Mouse (Mus musculus): ENCODE data around the gene Gm8909.
"Not testable (repeated sequence)": the region's sequence is repeated elsewhere in the genome, so short reads cannot be mapped to it uniquely, and the experiment has no call there.

- TF ChIP-seq CTCF (IDR thresholded peaks at IDR 0.05; ENCODE audit: extremely low read depth, insufficient read length, insufficient replicate concordance, low read depth, low read length); POLR2A (IDR thresholded peaks at IDR 0.05; ENCODE audit: low read depth, low read length): not testable (repeated sequence)
Observed at GRCm38 (mm10) chr17:36135421-36136231, 32.7 kb downstream of the Gm8909 start.
